Mouse (Mus musculus) small intestine, adult 2 months (tissue): ENCODE data around the gene Eif2a.

Source experiments
- CTCF ChIP-seq: fragments of 200-500 bp; IDR thresholded peaks from 2 replicates; pipeline ENCODE4 v1.5.1; 2012; ENCODE audit warnings: low read depth, mild to moderate bottlenecking, control low read depth, inconsistent platforms, low read length, moderate library complexity, mixed read lengths; ENCODE audit not compliant: insufficient replicate concordance, insufficient read length; ENCODE audit errors: extremely low read depth
- POLR2A ChIP-seq: fragments of 200-500 bp; IDR thresholded peaks from 2 replicates; pipeline ENCODE4 v1.6.1; 2012; ENCODE audit warnings: low read depth, mild to moderate bottlenecking, control low read depth, inconsistent platforms, low read length, moderate library complexity

DNA sequence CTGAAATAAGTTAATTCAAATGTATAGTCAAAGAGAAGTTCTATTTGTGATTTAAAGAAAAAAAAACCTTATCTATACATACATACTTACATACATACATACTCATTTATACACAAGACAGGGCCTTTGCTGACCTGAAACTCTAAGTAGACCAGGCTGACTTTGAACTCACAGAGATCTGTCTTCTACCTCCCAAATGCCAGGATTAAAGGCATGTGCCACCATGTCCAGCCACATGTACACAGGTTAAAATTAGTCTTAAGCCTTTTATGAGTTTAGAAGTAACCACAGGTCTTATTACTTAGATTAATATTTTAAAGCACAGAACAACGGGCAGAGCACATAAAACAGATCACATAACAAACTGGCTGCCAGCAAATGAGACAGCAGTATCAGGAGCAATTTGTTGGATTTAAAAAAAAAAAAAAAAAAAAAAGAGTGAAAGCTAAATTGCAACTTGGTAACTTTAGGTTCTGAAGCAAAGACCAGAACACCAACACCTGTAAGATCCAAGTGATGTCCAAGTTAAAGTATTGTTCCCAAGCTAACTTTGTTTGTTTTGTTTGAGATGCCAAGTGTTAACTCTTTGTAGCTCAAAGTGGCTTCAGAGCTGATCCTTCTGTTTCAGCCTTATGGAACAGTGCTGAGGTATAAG is 9.5 kb upstream of the Eif2a start:
- TF ChIP-seq CTCF (no peak), POLR2A (no peak)
